Mouse (Mus musculus): ENCODE measurements around the gene Gm20532. TPM values are rescaled to one million over a fixed set of nuclear protein-coding genes. Genes with fewer than 3 reads are reported as not detected.
A peak's percentile ranks its signal among the peaks of the same experiment; 100 is the strongest.

The Gm20532 gene
- total RNA-seq, 1 experiment from 2014 or later: not detected

- ATAC-seq (ENCODE audit: extremely low read depth, insufficient number of reproducible peaks, low FRiP score, poor library complexity, severe bottlenecking): no peak
Observed at GRCm38 (mm10) chr2:26635489-26636324, 49.3 kb downstream of the Gm20532 start.

GRCm38 (mm10) chr2:26636325-26636635 lies 49.8 kb downstream of the Gm20532 start:
- ATAC-seq (ENCODE audit: extremely low read depth, insufficient number of reproducible peaks, low FRiP score, poor library complexity, severe bottlenecking): no peak

- ATAC-seq (ENCODE audit: extremely low read depth, insufficient number of reproducible peaks, low FRiP score, poor library complexity, severe bottlenecking): no peak
Observed at GRCm38 (mm10) chr2:26637316-26637932, 51.0 kb downstream of the Gm20532 start.

- ATAC-seq (ENCODE audit: extremely low read depth, insufficient number of reproducible peaks, low FRiP score, poor library complexity, severe bottlenecking): no peak
Observed at GRCm38 (mm10) chr2:26638039-26638438, 51.6 kb downstream of the Gm20532 start.

- no peak for ATAC-seq (ENCODE audit: extremely low read depth, insufficient number of reproducible peaks, low FRiP score, poor library complexity, severe bottlenecking)
Observed at GRCm38 (mm10) chr2:26638572-26638971, 52.1 kb downstream of the Gm20532 start.

- ATAC-seq (ENCODE audit: extremely low read depth, insufficient number of reproducible peaks, low FRiP score, poor library complexity, severe bottlenecking): peak; percentile 47; the same call in 1 of the 2 replicates
Observed at GRCm38 (mm10) chr2:26639083-26639482, 52.6 kb downstream of the Gm20532 start.

GRCm38 (mm10) chr2:26639838-26640830 lies 53.7 kb downstream of the Gm20532 start:
- ATAC-seq (ENCODE audit: extremely low read depth, insufficient number of reproducible peaks, low FRiP score, poor library complexity, severe bottlenecking): peak; percentile 82

- no peak for ATAC-seq (ENCODE audit: extremely low read depth, insufficient number of reproducible peaks, low FRiP score, poor library complexity, severe bottlenecking)
Observed at GRCm38 (mm10) chr2:26641006-26641647, 54.7 kb downstream of the Gm20532 start.

GRCm38 (mm10) chr2:26643942-26644341 lies 57.5 kb downstream of the Gm20532 start:
- ATAC-seq (ENCODE audit: extremely low read depth, insufficient number of reproducible peaks, low FRiP score, poor library complexity, severe bottlenecking): peak; percentile 22; the same call in 1 of the 2 replicates

GRCm38 (mm10) chr2:26646643-26647293 lies 60.3 kb downstream of the Gm20532 start:
- peak; percentile 94 for ATAC-seq (ENCODE audit: extremely low read depth, insufficient number of reproducible peaks, low FRiP score, poor library complexity, severe bottlenecking)

- ATAC-seq (ENCODE audit: extremely low read depth, insufficient number of reproducible peaks, low FRiP score, poor library complexity, severe bottlenecking): no peak
Observed at GRCm38 (mm10) chr2:26654687-26655086, 68.2 kb downstream of the Gm20532 start.

GRCm38 (mm10) chr2:26657426-26657825 lies 71.0 kb downstream of the Gm20532 start:
- ATAC-seq (ENCODE audit: extremely low read depth, insufficient number of reproducible peaks, low FRiP score, poor library complexity, severe bottlenecking): no peak

- no peak for ATAC-seq (ENCODE audit: extremely low read depth, insufficient number of reproducible peaks, low FRiP score, poor library complexity, severe bottlenecking)
Observed at GRCm38 (mm10) chr2:26661143-26661752, 74.8 kb downstream of the Gm20532 start.

- no peak for ATAC-seq (ENCODE audit: extremely low read depth, insufficient number of reproducible peaks, low FRiP score, poor library complexity, severe bottlenecking)
Observed at GRCm38 (mm10) chr2:26661768-26662508, 75.5 kb downstream of the Gm20532 start.

- ATAC-seq (ENCODE audit: extremely low read depth, insufficient number of reproducible peaks, low FRiP score, poor library complexity, severe bottlenecking): no peak
Observed at GRCm38 (mm10) chr2:26662509-26662882, 76.1 kb downstream of the Gm20532 start.

- ATAC-seq (ENCODE audit: extremely low read depth, insufficient number of reproducible peaks, low FRiP score, poor library complexity, severe bottlenecking): no peak
Observed at GRCm38 (mm10) chr2:26663112-26663511, 76.7 kb downstream of the Gm20532 start.

GRCm38 (mm10) chr2:26663551-26663950 lies 77.1 kb downstream of the Gm20532 start:
- ATAC-seq (ENCODE audit: extremely low read depth, insufficient number of reproducible peaks, low FRiP score, poor library complexity, severe bottlenecking): peak; percentile 72
